Mouse (Mus musculus) urinary bladder, adult 18-20 months (tissue): ENCODE results near the gene Nxpe3.
"Not testable (repeated sequence)": the region's sequence is repeated elsewhere in the genome, so short reads cannot be mapped to it uniquely, and the experiment has no call there.

Experiments
- DNase-seq, 2 experiments: peaks; one replicate each; pipeline ENCODE4 v3.0.0; 2022; ENCODE audit warnings: low spot score in 2 of 2, mixed read lengths in 2 of 2

Gene Nxpe3

DNA sequence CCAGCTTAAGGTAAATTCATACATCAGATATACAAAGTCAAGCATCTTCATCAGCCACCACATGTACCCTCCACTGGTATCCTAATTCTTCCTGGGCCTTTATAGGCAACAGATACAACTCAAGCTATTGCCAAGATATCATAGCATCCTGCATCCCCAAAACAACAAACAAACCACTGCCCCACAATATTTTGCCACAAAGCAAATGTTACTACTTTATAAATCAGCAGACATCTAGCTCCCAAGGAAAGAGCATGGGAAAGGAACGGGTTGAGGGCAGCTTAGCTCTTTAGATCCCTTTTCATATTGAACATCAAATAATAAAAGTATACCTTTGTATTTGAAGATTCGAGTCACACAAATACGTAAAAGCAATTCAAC is 57.0 kb downstream of the Nxpe3 start:
- no peak for DNase-seq

DNA sequence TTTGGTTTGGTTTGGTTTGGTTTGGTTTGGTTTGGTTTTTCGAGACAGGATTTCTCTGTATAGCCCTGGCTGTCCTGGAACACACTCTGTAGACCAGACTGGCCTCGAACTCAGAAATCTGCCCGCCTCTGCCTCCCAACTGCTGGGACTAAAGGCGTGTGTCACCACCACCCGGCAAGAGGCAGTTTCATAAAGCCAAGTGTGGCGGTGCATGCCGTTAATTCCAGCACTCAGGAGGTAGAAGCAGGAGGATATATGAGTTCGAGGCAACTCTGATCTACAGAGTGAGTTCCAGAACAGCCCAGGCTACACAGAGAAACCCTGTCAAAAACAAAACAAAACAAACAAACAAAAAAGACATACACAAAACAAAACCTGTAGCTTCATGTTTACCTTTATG is 57.4 kb downstream of the Nxpe3 start:
- DNase-seq = not testable (repeated sequence)

DNA sequence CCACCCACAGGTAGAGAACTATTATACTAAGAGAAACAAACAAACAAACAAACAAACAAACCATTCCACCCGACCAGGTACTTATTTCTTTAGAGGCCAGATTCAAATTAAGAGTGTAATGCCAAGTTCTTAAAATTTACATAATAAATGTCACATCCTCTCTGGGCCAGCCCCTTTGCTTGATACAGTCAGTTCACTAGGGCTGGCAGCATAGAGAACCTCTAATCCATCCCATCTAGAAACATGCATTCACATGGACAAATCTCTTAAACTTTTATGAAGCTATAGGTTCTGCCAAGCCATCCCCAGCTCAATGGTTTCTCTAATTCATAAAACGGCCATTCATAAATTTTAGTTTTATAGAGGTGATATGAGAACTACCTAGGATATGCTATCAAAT is 57.9 kb downstream of the Nxpe3 start:
- DNase-seq = no peak

DNA sequence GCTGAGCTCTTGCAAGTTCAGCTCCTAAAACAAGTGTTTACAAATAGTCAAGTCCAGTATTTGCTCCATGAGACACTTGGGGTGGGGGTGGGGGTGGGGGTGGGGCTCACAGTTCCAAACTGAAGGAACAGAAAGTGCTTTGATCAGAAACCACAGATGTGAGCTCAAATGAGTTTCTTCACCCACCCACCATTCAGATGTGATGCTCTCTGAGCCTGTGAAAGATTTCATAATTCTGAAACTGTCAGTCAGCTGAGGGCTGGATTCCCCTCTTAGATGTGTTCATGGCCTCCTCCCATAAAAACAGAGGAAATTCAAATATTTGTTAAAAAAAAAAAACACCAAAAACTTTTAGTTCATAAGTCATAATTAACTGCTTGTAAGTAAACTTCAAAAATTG is 59.3 kb downstream of the Nxpe3 start:
- no peak for DNase-seq

DNA sequence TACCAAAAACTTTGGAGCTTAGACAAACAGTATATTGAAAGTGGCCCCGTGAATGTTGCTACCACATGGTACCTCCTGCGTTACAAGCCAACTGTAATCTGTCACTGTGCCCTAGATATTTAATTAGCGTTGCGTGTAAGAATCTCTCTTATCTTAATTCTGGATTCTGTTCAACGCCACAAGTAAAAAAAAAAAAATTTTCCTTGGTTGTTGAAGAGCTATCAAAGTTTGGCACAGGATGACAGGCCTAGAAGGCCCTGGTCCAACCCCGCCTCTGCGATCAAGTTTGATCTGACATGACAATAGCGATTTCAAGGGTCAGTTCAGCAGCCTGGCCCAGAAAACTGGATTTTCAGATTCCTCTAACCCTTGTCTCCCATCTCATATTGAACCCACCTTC is 62.5 kb downstream of the Nxpe3 start:
- DNase-seq = no peak

DNA sequence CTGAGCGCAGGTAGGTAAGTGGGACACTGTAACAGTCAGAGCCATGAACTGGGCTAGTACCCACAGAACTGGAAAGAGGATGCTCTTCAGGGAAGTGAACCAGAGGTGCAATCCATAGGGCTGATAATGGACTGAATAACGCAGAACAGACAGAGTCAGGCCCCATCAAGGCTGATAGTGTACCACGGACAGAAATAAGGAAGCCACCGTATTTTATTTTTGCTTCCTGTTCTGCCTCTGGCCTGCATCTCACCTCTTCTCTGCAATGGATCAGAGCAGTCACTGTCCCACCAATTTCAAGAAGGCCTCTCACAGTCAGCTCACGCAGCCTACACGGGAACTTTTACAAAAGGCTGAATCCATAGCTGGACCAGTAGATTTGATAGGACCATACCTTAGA is 63.0 kb downstream of the Nxpe3 start:
- DNase-seq = no peak

DNA sequence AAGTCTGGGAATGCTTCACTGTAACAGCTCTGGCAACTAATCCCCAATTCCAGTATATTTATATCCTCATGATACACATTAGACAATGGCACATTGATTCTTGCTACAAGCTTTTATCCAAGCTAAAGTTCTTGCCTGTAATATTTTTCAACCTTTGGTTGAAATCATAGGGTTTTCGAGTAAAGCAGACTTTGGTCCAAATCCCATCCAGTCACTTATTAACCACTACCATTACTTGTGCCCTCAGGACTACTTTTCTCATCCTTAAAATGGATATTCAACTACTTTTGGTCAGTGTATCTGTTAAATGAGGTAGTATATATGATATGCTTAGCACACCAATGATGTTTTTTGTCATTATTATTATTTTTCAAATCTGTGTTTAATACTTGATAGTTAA is 63.6 kb downstream of the Nxpe3 start:
- no peak for DNase-seq

DNA sequence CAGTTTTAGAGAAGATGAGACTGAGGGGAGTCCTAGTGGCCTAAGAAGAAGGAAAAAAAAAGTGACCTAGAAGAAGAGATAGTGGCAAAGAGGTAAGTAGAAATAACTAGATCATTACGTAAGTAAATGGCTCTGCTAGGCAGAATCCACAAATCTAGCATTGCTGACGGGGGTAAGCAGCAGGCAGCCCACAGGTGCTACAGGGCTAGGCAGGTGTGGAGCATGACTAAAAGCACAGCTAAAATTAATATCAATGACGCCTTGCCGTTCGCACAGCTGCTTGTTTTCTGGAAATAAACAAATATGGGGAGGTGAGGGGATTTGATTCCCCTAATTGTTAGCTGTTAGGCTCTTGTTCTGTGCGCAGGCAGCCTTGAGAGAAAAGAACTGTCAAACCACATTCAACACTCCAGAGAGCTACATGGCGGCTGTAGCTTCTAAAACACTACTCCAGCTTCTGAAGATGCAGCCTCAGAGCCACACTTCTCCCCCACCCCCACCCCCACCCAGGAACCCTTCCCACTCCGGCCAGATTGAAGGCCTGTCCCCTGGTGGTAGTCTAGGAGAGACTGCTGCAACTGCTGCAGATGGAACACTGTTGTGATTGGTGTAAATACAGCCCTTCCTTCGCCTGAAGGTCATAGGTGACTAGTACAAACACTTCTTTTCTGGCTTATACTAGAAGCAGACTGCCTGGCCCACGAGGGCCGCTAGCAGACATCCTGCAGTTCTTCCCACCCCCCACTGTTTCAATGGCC is 71.5 kb downstream of the Nxpe3 start:
- no peak for DNase-seq

DNA sequence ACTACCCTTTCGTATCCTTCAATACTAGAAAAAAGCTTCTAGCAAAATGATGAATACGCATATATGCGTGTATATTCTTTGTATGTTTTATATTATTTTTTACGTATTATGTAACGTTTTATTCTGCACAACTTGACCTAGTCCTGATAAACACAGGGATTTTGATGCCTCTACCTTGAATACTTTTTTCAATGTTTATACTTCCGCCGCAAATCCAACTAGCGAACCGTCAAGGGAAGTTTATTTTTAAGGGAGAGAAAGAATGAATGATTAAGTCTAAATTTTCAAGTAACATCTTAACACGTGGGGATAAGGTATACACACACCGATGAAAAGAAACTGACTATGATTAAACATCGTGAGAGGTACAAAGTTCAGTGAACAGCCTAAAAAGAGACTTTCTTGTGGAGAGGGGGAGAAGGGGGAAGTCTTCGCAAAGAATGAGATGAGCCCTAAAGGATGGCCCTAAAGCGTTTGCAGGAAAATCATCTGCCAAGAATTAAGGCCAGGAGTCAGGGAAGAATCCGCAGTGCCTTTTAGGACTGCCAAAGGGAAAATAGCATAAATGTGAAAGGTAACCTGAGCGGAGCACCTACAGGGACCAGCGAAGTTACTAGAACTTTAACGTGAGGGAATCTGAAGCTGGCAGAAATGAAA is 72.2 kb downstream of the Nxpe3 start:
- DNase-seq = no peak

DNA sequence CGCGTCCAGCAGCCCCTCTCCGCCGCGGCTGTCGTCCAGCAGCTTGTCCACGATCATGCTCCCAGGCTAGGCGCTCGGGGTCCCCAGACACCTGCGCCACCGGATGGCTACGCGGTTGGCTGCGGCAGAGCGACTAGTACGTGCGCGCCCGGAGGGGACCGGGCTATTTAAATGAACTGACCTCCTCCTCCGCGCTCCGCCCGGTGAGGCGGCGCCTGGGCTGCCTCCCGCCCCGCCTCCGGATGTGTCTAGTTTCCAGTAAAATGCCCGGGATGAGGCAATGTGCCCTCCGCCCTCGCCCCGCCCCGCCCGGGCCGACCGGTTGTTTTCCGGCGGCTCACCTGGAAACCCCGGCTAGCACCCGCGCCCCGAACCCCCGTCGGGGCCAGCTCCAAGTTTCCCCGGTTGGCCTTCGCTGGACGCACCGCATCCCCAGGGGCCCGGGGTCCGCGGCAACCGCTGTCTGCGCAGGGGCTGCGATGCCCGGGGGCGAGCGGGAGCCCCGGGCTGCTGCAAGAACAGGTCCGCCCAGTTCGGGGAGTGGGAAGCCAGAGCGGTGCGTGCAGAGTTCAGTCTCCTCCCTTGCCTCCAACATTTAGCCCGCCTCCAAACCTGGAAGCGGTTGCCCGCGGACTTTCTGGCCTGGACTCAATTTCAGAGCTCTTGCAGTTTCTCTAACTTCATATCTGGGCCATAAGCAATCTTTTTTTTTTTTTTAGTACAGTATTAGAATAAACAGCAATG is 72.9 kb downstream of the Nxpe3 start:
- peak; percentile 94 to 98 for DNase-seq

DNA sequence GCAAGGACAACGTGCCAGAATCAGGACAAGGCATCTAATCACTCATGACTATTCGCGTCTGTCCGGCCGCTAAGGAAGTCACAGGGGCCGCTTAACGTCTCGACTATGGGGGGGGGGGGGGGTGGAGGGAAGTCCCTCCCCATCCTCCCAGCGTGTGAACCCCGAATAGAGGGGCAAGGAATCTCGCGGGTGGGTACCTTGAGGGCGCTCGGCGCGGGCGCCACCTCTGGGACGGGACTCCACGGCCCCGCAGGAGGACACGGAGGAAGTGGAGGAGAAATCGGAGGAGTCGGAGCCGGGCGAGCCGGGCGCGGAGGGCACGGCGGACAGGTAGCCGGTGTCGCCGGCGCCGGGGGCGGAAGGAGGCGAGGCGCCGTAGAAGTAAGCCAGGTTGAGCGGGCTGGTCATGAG is 73.5 kb downstream of the Nxpe3 start:
- no peak for DNase-seq

DNA sequence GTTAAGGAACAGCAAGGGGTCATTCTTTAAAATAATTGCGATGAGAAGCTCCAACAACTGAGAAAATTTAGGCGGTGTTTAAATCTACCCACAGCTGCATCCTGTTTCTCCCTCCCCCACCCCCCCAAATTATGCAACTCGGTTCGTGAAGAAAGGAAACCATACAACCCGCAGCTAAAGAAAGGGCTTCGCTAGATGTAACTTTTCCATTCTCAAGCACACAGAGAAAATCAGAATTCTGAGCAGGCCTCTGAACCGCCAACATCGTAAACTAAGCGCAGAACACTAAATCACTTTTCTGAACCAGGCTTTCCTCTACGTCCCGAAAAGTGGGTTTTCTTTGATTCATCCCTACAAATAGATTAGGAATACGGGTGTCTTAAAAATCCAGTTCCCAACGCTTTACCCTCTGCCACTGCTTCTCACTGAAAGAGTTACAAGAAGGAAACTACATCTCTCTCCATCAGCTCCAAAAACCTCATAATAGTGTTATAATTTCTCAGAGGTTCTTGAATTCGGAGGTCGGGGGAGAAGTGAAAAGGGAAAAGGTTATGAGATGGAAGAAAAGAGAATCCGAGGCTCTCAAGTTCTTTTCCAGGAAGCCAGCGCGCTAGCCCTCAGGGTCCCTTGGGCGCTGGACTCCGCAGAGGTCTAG is 74.0 kb downstream of the Nxpe3 start:
- DNase-seq = no peak

DNA sequence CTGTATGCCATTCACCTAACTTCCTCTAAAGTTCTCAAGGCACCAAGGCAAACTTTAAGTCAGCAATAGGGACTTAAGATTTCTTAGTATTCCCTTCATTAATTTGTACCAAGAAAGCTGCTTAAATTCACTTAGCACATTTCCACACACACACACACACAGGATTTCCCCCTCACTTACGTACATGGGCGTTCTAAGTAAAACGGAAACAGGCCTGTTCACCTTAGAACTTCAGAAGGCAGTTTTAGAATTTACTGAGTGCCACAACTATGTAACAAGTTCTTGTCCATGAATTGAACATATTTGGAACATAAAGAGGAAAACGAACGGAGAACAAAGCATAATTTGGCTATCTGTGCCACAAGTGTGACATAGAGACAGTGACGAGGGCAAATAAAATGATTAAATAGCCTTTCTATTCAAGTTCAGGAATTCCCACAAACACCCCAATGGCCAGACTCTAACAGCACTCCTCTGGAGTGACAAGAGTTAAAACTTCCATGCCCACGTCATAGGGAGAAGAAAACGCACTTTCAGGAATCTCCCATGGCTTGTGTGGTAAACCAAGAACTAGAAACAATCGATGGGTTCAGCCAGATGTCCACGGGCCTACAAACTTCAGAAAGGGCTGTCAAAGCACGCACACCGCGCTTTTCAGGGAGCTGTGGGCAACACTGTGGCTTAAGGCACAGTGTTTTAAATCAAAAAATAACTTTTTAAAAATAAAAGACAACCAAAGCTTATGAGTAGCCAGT is 74.7 kb downstream of the Nxpe3 start:
- DNase-seq = no peak

DNA sequence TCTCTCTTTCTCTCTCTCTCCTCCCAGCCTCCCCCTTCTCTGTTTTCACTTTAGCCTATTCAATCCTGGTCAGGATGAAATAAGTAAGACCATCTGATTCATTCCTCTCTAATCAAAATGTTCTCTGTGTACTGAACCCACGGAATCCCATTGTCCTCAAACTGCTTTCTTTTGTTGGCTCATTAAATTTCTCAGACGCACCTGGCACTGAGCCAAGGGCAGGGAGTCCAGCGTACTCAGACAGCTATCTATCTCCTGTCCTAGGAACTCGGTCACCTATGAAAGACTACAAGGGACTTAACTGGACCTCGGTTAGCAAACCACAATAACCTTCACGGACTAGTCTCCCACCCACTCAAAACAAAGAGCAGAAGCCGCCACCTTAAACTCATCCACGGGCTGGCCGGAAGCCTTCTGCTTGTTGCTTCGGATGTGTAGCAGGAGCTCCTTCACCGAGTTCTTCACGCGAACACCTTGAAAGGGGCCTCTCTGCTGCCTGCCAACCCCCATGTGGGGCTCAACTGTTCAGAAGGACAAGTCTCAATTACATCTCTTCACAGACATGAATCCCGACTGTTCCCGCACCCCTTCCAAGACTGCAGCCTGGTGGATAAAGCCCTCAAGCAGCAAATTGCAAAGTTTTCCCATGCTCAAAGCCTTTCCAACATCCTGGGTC is 75.8 kb downstream of the Nxpe3 start:
- peak; percentile 20 to 45 for DNase-seq

DNA sequence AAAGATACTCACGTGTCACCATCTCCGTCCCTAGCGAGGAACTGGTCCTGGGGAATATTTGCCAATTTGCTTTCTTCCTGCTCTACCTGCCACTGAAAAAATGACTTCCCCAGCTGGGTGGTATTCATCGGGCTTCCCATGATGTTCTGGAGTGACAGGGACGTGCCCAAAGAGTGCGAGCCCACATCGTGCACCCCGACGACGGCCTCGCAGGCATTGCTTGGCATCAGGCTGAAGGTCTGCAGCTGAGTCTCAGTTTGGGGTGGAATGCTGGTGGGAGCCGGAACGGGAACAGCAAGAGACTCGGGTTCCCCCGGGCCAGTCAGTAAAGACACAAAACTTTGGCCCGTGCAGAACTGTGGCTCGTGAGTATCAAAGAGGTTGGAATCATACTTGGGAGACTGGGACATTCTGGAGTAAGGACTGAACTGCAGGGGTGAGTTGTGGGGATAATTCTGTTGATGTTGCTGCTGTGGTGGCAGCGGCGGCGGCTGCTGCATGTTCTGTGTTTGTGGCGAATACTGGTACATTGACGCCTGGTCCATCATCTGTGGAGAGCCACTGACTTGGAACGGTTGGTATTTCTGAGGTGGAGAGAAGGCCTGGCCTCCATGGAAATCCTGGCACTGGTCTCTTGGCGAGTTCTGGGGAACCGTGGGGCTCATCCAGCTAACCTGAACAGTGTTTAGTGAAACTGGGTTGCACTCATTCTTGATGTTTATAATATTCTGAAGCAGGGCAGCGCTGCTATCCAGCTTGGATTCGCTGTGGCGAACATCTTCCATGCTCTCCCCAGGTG is 77.2 kb downstream of the Nxpe3 start:
- DNase-seq = no peak

DNA sequence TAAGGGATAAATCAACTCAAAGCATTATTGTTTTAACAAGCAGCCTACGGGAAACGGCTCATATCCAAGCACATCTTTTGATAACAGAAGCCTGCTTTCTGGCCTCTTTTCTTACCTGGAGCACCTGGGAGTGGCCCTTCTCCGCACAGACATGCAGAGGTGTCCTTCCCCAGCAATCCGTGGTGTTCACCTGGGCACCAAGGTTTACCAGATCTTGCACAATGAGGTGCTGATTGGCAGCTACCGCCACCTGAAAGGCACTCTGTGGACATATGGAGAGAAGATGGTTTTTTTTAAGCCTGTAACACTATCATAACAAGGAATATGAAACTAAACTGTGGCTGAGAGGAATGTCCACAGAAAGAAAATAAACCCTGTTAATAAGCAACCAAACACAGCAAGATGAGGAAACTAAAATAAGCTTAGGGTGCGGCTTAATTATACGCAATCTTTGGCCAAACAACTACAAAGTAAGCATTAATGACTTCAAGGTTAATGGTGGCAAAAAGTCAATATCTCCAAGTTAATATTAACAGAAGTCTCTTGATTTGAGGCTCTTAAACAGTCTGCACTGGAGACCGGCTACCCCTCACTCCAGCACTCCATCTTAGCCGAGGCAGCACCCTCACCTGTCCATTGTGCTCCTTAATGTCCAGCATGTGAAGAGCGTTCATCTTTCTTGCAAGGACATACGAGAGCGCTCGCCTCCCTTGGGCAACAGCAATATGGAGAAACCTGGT is 78.7 kb downstream of the Nxpe3 start:
- no peak for DNase-seq

DNA sequence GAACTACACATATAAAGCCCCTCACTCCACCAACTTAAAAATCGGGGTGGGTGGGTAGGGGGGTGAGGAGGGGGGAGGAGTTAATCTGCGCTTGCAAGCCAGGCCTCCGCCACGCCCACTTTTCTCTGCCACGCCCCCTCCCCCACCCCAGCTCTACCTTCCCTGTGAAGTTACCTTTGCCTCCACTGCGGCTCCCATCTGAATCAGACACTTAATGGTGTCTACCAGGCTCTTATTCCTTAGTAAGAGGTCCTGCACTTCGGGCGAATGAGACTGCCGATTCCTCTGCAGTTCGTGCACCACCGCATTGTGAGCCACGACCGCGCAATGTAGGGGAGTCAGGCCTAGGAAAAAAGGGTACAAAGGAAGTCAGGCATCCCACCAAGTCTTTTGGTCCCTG is 79.6 kb downstream of the Nxpe3 start:
- no peak for DNase-seq

DNA sequence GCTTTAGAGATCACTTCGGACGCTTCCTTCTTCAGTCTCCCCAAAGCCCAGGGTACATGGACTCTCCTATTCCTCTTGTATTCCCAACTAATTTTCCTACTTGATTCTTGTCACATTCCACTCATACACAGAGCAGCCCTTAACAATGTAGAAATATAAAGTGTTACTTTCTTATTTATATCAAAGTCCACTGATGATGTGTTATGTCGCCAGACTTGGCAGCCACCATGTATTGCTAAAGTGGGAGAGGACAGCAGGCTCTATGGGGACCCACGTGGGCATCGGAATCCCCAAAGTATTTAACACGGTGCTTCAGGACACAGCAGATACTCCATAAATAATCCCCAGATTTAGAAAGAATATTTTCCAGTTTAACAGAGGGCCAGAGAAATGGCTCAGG is 80.4 kb downstream of the Nxpe3 start:
- no peak for DNase-seq

DNA sequence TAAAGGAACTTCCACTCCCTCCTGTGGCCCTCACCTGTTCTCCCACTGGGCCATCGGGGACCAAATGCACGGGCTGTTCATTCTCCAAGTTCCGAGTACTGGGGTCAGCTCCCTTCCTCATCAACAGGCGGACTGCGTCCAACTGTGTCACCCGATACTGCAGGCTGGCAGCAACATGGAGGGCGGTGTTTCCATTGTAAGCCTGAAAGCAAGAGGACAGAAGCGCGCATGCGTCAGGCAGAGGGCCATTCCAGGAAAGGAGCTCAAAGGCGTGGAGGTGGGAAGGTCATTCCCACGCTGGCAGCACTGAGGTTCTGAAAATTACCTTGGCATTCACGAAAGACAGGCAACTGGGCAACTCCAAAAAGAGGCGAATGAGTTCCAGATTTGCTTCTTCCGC is 81.2 kb downstream of the Nxpe3 start:
- no peak for DNase-seq

DNA sequence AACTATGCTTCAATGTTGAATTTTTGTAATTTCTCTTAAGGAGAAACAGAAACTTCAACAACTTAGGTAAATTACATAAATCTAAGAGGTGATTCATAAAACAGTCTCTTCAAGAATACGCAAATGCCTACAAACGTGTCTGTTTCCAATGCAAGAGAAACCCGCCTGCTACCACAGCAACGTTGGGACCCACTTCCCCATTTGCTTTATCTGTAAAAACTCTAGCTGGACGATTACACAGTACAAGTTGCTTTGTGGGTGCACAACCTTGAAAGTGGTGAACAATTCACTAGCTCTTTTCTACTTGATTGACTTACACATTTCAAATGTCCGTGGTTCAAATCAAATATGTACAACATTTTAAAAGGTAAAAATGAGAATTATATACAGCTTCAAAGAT is 83.3 kb downstream of the Nxpe3 start:
- DNase-seq = no peak
